Mouse (Mus musculus): Measurements from ENCODE around the gene Cnrip1.

The Cnrip1 gene

DNA sequence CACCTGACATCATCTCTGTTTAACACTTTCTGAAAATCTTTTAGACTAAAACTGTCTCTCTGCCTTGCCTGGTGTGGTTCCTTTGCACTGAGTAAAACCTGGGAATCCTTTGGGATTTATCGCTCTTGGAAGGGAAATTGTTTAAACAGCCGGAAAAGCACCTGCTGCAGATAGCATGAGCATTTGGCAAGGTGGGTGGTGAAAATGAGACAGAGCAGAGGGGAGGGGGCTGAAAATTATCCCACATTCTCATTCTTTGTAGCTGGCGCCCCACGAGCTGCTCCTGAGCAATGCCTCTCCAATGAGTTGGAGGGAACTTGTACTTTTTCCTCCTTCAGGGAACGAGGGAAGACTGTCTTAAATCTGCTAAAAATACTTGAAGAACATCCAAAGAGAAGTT is 55.5 kb downstream of the Cnrip1 start:
- DNase-seq (ENCODE audit: low read depth, low spot score), result no peak

DNA sequence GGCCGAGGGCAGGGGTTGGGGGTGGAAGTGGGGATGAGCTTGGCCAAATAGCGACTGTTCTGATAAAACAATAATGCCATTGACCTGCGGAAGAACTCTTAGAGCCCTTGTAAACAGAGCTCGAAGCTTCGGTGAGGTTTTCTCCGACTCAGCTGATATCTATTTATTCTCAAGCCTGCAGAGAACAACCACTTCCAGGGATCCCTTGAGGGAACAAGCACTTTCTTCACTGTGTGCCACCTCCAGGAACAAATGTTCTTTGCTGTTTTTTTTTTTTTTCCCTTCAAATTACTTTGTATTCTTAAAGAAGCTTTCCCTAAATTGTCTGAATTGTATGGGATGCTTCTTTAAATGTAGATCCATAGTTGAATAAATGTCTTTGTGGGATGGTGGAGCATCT is 56.0 kb downstream of the Cnrip1 start:
- no peak for DNase-seq (ENCODE audit: low read depth, low spot score)

GRCm38 (mm10) chr11:17112419-17113090 is 61.2 kb downstream of the Cnrip1 start:
- no peak for DNase-seq (ENCODE audit: low read depth, low spot score)

DNA sequence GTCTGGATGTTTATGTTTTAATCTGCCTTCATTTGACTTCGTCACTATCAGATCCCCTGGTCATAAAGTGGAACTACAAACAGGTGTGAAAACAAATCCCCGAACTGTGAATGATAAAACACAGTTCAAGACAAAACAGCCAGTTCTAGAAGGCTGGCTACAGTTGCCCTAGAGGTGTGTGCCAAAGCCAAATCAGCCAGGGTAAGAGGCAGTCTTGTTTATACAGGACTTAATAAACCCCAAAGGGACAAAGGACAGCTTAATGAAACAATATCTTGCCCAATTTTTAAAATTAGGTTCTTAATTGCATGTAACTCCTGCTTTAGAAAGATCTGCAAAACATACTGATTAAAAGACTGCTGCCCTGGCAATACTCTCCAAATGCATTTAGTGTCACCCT is 75.0 kb downstream of the Cnrip1 start:
- no peak for DNase-seq (ENCODE audit: low read depth, low spot score)
